Mouse (Mus musculus) E14TG2a.4 (cell line): ENCODE measurements around the gene Cfp.

ENCODE experiments used
- H3K27me3 ChIP-seq: 2 replicates; pipeline ENCODE4 v1.6.1; 2014; ENCODE audit warnings: low read length, control low read depth; ENCODE audit not compliant: insufficient read depth
- H3K36me3 ChIP-seq: 2 replicates; pipeline ENCODE4 v1.6.1; 2014; ENCODE audit warnings: low read length, control low read depth; ENCODE audit not compliant: insufficient read depth
- H3K4me1 ChIP-seq: replicated peaks from 2 replicates; pipeline ENCODE4 v1.6.1; 2014; ENCODE audit warnings: low read depth, low read length, control low read depth
- H3K4me3 ChIP-seq: replicated peaks from 2 replicates; pipeline ENCODE4 v1.5.1; 2014; ENCODE audit warnings: mild to moderate bottlenecking, low read length
- H3K9me3 ChIP-seq: 2 replicates; pipeline ENCODE4 v1.6.1; 2014; ENCODE audit warnings: low read length, control low read depth
- CTCF ChIP-seq: conservative IDR thresholded peaks from 2 replicates; pipeline ENCODE4 v1.5.1; 2014; ENCODE audit warnings: low read length
- NANOG ChIP-seq: IDR thresholded peaks from 2 replicates; pipeline ENCODE4 v1.6.1; 2014; ENCODE audit warnings: borderline replicate concordance, low read length, mixed read lengths
- POU5F1 ChIP-seq: IDR thresholded peaks from 2 replicates; pipeline ENCODE4 v1.6.1; 2014; ENCODE audit warnings: low read length, borderline replicate concordance

Cfp gene

DNA sequence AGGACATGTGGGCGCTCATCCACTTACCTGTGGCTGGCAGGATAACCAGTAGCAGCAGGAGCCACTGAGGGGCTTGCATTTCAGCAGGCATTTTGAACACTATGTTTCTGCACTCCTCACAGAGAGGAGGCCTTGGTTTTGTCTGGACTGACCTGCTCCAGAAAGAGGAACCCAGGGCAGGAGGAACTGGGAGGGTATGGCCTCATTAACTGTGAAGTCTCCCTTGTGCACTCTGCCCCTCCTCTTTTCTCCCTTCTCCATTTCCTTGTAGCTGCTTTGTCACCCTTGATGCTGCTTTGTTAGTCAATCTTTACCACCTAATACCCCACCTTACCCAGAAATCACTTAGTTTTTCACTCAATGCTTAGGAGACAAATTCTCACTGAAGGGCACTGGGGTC is at the start of gene Cfp:
Gene Cfp (minus strand): TSS at position 192 of the 400 bp plus-strand sequence.
- Histone ChIP-seq H3K27me3 (no peaks in the 10 kb centered on the region), H3K4me3 (no peak within 1 kb of the TSS), H3K9me3 (no peaks in the 10 kb centered on the region), H3K36me3 (peaks cover 46% of the 10 kb centered on the region), H3K4me1 (peaks cover 49% of the 10 kb centered on the region)
- no peak for TF ChIP-seq NANOG
- TF ChIP-seq CTCF: no peak
- no peak for TF ChIP-seq POU5F1

DNA sequence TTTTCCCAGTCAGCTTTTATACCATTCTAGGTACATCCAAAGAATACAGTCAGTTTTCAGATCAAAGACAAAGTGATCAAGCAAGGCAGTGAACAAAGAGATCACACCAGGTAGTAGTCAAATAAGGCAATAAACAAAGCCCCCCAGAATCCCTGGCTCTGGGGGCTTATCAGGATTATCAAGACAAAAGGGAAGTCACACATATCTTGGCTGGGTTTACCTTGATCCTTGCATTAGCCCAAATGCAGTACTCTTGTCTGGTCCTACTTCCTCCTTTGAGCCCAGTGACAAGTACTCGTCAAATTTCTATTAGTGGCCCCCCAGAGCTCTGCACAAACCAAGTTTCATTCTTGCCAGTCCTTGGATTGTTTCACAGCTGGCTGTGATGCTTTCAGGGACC is 49.5 kb upstream of the Cfp start:
- no peak for TF ChIP-seq CTCF
- no peak for TF ChIP-seq NANOG
- TF ChIP-seq POU5F1: no peak
- peaks cover 2% of the 10 kb centered on the region for H3K36me3 ChIP-seq
- no peaks in the 10 kb centered on the region for H3K9me3 ChIP-seq
- no peaks in the 10 kb centered on the region for H3K4me1 ChIP-seq
- H3K27me3 ChIP-seq: no peaks in the 10 kb centered on the region
- no peak overlapping the region for H3K4me3 ChIP-seq

DNA sequence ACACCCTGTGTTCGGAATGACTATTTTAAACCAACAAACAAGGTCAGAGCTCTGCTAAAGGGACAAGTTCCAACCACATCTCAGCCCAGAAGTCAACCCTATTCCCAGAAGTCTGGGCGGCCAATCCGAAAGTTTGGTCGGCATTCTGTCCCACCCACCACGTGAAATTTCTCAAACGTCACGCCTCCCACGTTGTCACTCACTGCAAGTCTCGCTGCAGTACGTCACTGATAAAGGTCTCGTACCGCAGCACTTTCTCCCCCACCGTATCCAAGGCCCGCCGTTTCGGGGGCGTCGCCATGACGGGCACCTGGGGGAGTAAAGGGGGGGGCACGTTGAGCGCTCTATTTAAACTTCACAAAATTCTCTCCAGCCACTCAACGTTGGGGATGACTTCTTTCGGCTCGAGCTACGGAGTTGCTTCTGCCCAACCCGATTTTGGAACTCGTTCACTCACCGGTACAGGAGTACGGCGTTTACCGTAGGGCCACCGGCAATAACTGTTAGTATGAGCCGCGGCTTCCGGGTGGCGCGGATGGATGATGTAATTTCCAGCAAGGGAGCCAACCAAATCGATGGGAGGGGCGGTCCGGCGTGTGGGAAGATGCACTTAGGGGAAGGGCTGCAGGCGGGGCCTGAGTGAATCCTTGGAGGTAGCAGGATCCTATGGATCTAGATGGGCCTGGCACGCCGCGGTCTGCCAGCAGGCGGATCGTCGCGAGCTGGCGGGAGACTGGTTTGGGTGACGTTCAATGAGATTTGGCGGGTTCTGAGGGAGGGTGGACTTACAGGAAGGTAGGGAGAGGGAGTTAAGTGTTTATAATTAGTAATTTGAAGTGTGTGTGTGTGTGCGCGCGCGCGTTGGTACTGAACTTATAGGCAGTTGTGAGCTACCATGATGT is 30.4 kb upstream of the Cfp start, which contains the start of gene Uxt:
Gene Uxt (minus strand): TSS at position 541 of the 902 bp plus-strand sequence.
- H3K27me3 ChIP-seq: no peaks in the 10 kb centered on the region
- peaks cover 9% of the 10 kb centered on the region; the same call in 1 of the 2 replicates for H3K4me1 ChIP-seq
- H3K9me3 ChIP-seq: no peaks in the 10 kb centered on the region
- H3K36me3 ChIP-seq: peaks cover 33% of the 10 kb centered on the region
- TF ChIP-seq CTCF (no peak), POU5F1 (no peak)
- H3K4me3 ChIP-seq: peak within 1 kb of the TSS; percentile 83

DNA sequence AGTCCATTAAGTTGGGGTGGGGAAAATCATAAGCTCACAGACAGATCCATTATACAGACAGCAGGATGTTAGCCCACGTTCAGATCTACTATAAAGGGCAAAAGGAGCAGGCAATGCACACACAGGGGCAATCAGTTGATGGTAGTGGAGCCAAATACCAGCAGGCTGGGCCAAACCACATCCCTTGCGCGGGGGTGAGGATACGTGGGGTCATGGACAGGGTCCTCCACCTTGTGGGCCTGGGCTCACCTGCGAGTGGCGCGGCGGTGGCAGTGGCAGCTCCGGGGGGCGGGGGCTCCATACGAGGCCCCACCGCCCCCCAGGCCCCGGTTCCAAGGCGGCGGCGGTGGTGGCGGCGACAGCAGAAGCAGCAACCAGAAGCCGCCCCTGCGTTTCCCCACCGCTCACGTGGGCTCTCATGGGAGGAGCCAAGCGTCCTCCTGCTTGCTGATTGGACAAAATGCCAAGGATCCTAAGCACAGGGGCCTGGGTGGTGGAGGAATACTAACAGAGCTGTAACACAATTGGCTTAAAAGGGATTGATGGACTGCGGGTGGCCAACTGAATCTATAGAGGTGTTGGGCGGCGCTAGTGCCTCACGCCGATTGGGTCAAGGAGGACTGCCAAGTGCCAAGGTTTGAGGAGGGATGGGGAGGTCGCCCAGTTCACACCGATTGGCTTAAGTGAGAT is 19.0 kb upstream of the Cfp start, which contains the start of gene Elk1:
Gene Elk1 (minus strand): TSS at position 418 of the 690 bp plus-strand sequence.
- no peak for TF ChIP-seq NANOG
- no peak for TF ChIP-seq CTCF
- TF ChIP-seq POU5F1: no peak

DNA sequence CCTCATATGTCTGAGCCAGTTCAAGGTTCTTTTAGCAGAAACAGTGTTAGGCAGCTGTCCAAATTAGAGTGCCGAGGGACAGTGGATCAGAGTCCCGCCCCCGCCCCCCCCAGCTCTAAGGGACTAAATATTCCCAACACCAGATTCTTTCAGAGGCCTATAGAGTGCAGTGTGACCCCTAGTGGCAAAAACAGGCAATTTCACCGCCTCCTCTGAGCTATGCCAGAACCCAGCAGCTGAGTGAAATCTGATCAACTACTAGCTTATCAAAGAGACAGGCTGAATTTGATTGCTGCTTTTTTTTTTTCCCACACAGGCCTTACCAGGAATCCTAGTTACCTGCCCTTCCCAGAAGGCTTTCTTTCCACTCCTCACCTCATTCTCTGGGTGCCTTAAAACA is 14.7 kb upstream of the Cfp start:
- H3K9me3 ChIP-seq: no peaks in the 10 kb centered on the region
- H3K4me1 ChIP-seq: peaks cover 12% of the 10 kb centered on the region; the same call in 1 of the 2 replicates
- peaks cover 18% of the 10 kb centered on the region for H3K36me3 ChIP-seq
- no peak for TF ChIP-seq NANOG
- peak; percentile 62 for TF ChIP-seq CTCF
- H3K27me3 ChIP-seq: no peaks in the 10 kb centered on the region
- no peak overlapping the region for H3K4me3 ChIP-seq

More for the DNA sequence above, 19.0 kb upstream of the Cfp start, which contains the start of gene Elk1:
- peak within 1 kb of the TSS; percentile 87 for H3K4me3 ChIP-seq
- H3K36me3 ChIP-seq: peaks cover 33% of the 10 kb centered on the region
- H3K9me3 ChIP-seq: no peaks in the 10 kb centered on the region
- H3K4me1 ChIP-seq: peaks cover 14% of the 10 kb centered on the region
- H3K27me3 ChIP-seq: no peaks in the 10 kb centered on the region

DNA sequence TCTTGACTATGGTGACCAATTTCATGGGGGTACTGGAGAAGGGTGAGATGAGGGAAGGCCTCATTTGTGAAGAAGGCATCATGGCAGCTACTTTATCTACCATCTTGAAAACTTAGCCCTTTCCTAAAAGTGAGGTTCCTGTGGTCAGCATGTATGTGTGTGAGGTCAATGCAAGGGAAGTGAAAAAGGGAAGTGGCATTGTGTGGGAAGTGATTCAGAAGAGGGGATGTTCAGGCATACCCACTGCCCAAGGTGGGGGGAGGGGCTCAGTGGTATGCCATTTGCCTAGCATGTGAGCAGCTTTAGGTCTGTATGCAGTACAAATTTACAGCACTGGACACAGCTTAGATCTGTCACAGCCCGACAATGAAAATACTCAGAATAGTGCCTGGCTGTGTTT is 608 bp upstream of the Cfp start:
- TF ChIP-seq POU5F1: no peak
- no peak for TF ChIP-seq CTCF
- no peak for TF ChIP-seq NANOG
- Histone ChIP-seq H3K4me1 (peaks cover 55% of the 10 kb centered on the region), H3K4me3 (no peak overlapping the region), H3K9me3 (no peaks in the 10 kb centered on the region), H3K36me3 (peaks cover 46% of the 10 kb centered on the region), H3K27me3 (no peaks in the 10 kb centered on the region)

DNA sequence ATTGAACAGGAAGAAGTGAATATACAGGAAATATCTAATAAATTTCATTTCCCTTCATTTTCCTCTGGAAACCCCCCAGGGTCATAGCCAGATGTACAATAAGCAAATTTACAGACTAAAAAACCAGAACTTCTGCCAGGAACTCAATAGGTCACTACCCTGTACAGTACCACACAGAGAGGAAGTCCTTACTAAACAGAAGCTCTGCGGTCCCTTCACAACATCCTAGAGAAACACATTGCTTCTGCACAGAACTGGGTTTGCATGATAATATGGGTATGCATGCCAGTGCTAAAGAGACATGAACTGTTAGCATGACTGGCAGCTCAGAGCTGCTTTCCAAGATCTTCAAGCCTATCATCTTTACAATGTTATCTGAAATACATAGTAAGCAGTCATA is 1.5 kb downstream of the Cfp start:
- TF ChIP-seq NANOG: no peak
- no peak for TF ChIP-seq CTCF
- TF ChIP-seq POU5F1: no peak
- Histone ChIP-seq H3K9me3 (no peaks in the 10 kb centered on the region), H3K4me3 (no peak overlapping the region), H3K27me3 (no peaks in the 10 kb centered on the region), H3K36me3 (peaks cover 52% of the 10 kb centered on the region), H3K4me1 (peaks cover 34% of the 10 kb centered on the region)

DNA sequence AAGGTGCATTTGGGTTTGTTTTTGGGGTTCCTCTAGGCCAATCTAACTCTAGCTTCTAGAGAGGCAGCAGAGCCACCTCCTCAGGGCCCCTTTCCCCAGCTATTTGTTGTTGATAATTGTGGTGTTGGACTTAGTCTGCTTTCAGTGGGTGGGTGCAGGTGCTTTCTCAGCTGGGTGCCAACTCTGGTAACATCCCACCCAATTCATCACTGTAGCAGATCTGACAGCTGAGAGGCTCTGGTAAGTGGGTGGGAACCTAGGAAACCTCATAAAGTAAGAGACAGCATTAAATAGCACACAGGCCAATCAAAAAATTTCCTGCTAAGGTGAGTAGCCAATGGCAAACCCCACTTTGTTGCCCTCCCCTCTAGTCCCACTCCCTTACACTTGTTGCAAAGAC is 6.4 kb downstream of the Cfp start:
- Histone ChIP-seq H3K27me3 (no peaks in the 10 kb centered on the region), H3K4me1 (peaks cover 10% of the 10 kb centered on the region), H3K36me3 (peaks cover 47% of the 10 kb centered on the region), H3K9me3 (no peaks in the 10 kb centered on the region), H3K4me3 (no peak overlapping the region)
- no peak for TF ChIP-seq NANOG
- no peak for TF ChIP-seq CTCF
